Mouse (Mus musculus): ENCODE data around the gene Cx3cl1.

DNA sequence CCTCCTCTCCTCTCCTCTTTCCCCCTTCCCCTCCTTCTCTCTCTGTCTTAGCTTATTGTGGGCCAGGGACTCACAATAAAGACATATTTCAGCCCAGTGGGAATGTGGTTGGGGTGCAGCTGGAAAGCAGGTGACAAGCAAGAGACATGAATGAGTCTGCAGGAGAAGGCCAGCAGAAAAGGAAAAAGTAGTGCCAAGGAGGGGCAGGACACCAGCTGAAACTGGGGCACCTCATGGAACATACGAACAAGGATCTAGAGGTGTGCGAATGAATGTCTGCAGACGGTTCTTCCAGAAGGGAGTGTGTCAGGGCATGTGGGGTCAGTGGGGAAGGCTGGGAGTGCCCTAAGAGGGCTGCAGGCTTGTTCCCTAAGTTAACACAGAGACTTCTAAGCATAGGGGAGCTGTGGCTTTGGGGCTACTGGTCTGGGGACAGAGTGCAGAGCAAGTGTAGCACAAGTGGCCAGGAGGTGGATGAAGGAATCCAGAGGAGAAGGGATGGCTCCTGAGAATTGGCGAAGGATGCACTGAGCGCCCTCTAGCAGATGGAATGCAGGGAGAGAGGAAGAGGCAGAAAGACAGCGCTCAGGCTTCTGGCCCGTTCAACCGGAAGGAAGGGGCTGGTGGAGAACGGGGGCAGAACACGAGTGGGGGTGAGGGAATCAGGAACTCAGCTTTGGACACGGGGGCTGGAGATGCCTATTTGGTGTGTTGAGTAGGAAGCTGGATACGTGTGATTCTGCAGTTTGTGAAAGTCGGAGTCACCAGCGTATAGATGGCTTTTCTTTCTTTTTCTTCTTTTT lies 29.7 kb downstream of the Cx3cl1 start:
- TF ChIP-seq CTCF (IDR thresholded peaks at IDR 0.05; ENCODE audit: low read depth, low read length) (no peak), GATA1 (IDR thresholded peaks at IDR 0.05; ENCODE audit: borderline replicate concordance, low read length) (no peak), POLR2AphosphoS5 (IDR thresholded peaks at IDR 0.05; ENCODE audit: insufficient replicate concordance, low read depth, low read length) (no peak)
